8 mouse cellular contexts compared by ENCODE assay signal in genomic region chr2:109904171-109904821, GRCm38 (mm10). TPM values are rescaled to one million over a fixed set of nuclear protein-coding genes. Genes with fewer than 3 reads are reported as not detected.
A peak's percentile ranks its signal among the peaks of the same experiment; 100 is the strongest.
DNase-seq lines count a peak whose midpoint lies in the region; ATAC-seq and TF ChIP-seq lines count a peak whose summit lies in the region.

No protein-coding gene starts in this region.

- no peak overlapping the region for H3K27ac ChIP-seq in forebrain, embryonic 10.5 days
- no peak overlapping the region for H3K27ac ChIP-seq in liver, embryonic 16.5 days (ENCODE audit: low read length)
- H3K27ac ChIP-seq in neural tube, embryonic 13.5 days (replicated peaks), result no peak overlapping the region

- intact Hi-C loops in heart, postnatal 14 days (cut with DNase I), result loop anchor here (1.0 to 10.0 kb wide), 3 partner anchors 161 to 661 kb away; no protein-coding TSS in a partner anchor

- TF ChIP-seq POLR2A in brain, embryonic 14.5 days (IDR thresholded peaks at IDR 0.05; ENCODE audit: borderline replicate concordance, extremely low read depth, insufficient read depth, insufficient read length, poor library complexity, severe bottlenecking), result no peak

- TF ChIP-seq CTCF in brain, embryonic 14.5 days (IDR thresholded peaks at IDR 0.05; ENCODE audit: borderline replicate concordance, extremely low read depth, insufficient read depth, insufficient read length), result peak; percentile 95

- H3K4me2 ChIP-seq in liver, embryonic 16.5 days (ENCODE audit: low read depth, low read length), result no peak overlapping the region
- H3K4me2 ChIP-seq in neural tube, embryonic 13.5 days, result no peak overlapping the region

- peaks cover 4% of the 10 kb centered on the region; the same call in 1 of the 2 replicates for H3K9me3 ChIP-seq in forebrain, embryonic 10.5 days
- no peaks in the 10 kb centered on the region for H3K9me3 ChIP-seq in liver, embryonic 16.5 days (replicated peaks; ENCODE audit: control insufficient read depth, low read length)
- no peaks in the 10 kb centered on the region for H3K9me3 ChIP-seq in neural tube, embryonic 13.5 days

- ATAC-seq in CD4-positive, CD25-positive, alpha-beta regulatory T cell, adult 4 months, result peak; percentile 99
- ATAC-seq in liver, embryonic 16.5 days (ENCODE audit: low read depth), result peak; percentile 77
- ATAC-seq in neural tube, embryonic 13.5 days (ENCODE audit: low read depth), result peak; percentile 85

- H3K4me1 ChIP-seq in forebrain, embryonic 10.5 days, result no peaks in the 10 kb centered on the region
- H3K4me1 ChIP-seq in liver, embryonic 16.5 days (ENCODE audit: control insufficient read depth, low read depth, low read length), result no peaks in the 10 kb centered on the region
- H3K4me1 ChIP-seq in neural tube, embryonic 13.5 days (replicated peaks), result no peaks in the 10 kb centered on the region

- peak; percentile 95 for DNase-seq in brain, embryonic 14.5 days (ENCODE audit: low read depth)
- peak; percentile 83 for DNase-seq in forebrain, embryonic 10.5 days (ENCODE audit: extremely low spot score, low spot score)
- peak; percentile 86 to 91 for DNase-seq in heart, postnatal 14 days
- peak; percentile 91 to 92 for DNase-seq in kidney, postnatal 4 days
- peak; percentile 80 for DNase-seq in telencephalon, adult 2 months (ENCODE audit: low read depth, low spot score)

- no peak overlapping the region for H3K9ac ChIP-seq in liver, embryonic 16.5 days (ENCODE audit: low read depth, low read length)
- no peak overlapping the region for H3K9ac ChIP-seq in neural tube, embryonic 13.5 days

- H3K4me3 ChIP-seq in forebrain, embryonic 10.5 days, result no peak overlapping the region
- H3K4me3 ChIP-seq in liver, embryonic 16.5 days (ENCODE audit: low read depth, low read length), result no peak overlapping the region
- no peak overlapping the region for H3K4me3 ChIP-seq in neural tube, embryonic 13.5 days

- H3K36me3 ChIP-seq in forebrain, embryonic 10.5 days (replicated peaks), result peaks cover 32% of the 10 kb centered on the region
- peaks cover 4% of the 10 kb centered on the region; the same call in 1 of the 2 replicates for H3K36me3 ChIP-seq in liver, embryonic 16.5 days (ENCODE audit: control insufficient read depth, insufficient read depth)
- peaks cover 23% of the 10 kb centered on the region for H3K36me3 ChIP-seq in neural tube, embryonic 13.5 days

- under 1% methylated on average over 7 of the region's 7 CpGs for WGBS in forebrain, embryonic 10.5 days
- under 1% methylated on average over 7 of the region's 7 CpGs for WGBS in liver, embryonic 16.5 days (ENCODE audit: insufficient replicate concordance)
- WGBS in neural tube, embryonic 13.5 days, result 1% methylated on average over 7 of the region's 7 CpGs

- H3K27me3 ChIP-seq in forebrain, embryonic 10.5 days (ENCODE audit: poor library complexity, severe bottlenecking), result peaks cover 13% of the 10 kb centered on the region
- no peaks in the 10 kb centered on the region for H3K27me3 ChIP-seq in liver, embryonic 16.5 days (ENCODE audit: control insufficient read depth, insufficient read depth, low read depth, low read length)
- H3K27me3 ChIP-seq in neural tube, embryonic 13.5 days, result no peaks in the 10 kb centered on the region

RNA-seq across cellular contexts. Expression of gene Lgr4, which starts 13.2 kb away (rescaled TPM):
- under 1 TPM in 1 of 2 experiments, not detected in 1; 0.08 TPM for polyA plus RNA-seq in CD4-positive, CD25-positive, alpha-beta regulatory T cell, adult 4 months (2017; shearing (Covaris generic))
- polyA plus RNA-seq in brain, embryonic 14.5 days (2012; rRNA removed), result 9.2 and 15.1 TPM in 2 replicates
- 7.2 and 8.4 TPM in 2 replicates for polyA plus RNA-seq in forebrain, embryonic 10.5 days (2016; fragmentation: Nextera tagmentation; extraction: Ambion mirVana)
- 10 to 100 TPM; 28.0 to 29.2 TPM for total RNA-seq in heart, postnatal 14 days (2021)
- 2.9 and 3.5 TPM in 2 replicates for polyA plus RNA-seq in liver, embryonic 16.5 days (2015; fragmentation: Nextera tagmentation; extraction: Ambion mirVana)
- 10.7 and 11.3 TPM in 2 replicates for polyA plus RNA-seq in neural tube, embryonic 13.5 days (2015; fragmentation: Nextera tagmentation; extraction: Ambion mirVana)

RNA-seq across cellular contexts. Expression of gene Lin7c, which starts 13.6 kb away (rescaled TPM):
- polyA plus RNA-seq in CD4-positive, CD25-positive, alpha-beta regulatory T cell, adult 4 months (2017; shearing (Covaris generic)), result 10 to 100 TPM; 65.9 to 69.6 TPM
- 51.6 and 82.4 TPM in 2 replicates for polyA plus RNA-seq in brain, embryonic 14.5 days (2012; rRNA removed)
- 90.6 and 93.6 TPM in 2 replicates for polyA plus RNA-seq in forebrain, embryonic 10.5 days (2016; fragmentation: Nextera tagmentation; extraction: Ambion mirVana)
- total RNA-seq in heart, postnatal 14 days (2021), result 10 to 100 TPM; 45.2 to 46.4 TPM
- polyA plus RNA-seq in liver, embryonic 16.5 days (2015; fragmentation: Nextera tagmentation; extraction: Ambion mirVana), result 18.0 and 20.7 TPM in 2 replicates
- 152 and 176 TPM in 2 replicates for polyA plus RNA-seq in neural tube, embryonic 13.5 days (2015; fragmentation: Nextera tagmentation; extraction: Ambion mirVana)
